Mouse (Mus musculus) heart, adult 18-20 months (tissue): ENCODE data around the gene Slc6a9. TPM values are rescaled to one million over a fixed set of nuclear protein-coding genes. Genes with fewer than 3 reads are reported as not detected.

Experiments used
- DNase-seq, 2 experiments: peaks; one replicate each; pipeline ENCODE4 v3.0.0; 2021 to 2022; ENCODE audit warnings: mixed read lengths in 1 of 2
- total RNA-seq, 2 experiments: library from RNA; stranded (reverse); gene quantifications; 2 replicates each; pipeline ENCODE4 v1.2.3; 2021

The Slc6a9 gene
- total RNA-seq, 2 experiments from 2014 or later: 1.7 to 2.1 TPM

DNA sequence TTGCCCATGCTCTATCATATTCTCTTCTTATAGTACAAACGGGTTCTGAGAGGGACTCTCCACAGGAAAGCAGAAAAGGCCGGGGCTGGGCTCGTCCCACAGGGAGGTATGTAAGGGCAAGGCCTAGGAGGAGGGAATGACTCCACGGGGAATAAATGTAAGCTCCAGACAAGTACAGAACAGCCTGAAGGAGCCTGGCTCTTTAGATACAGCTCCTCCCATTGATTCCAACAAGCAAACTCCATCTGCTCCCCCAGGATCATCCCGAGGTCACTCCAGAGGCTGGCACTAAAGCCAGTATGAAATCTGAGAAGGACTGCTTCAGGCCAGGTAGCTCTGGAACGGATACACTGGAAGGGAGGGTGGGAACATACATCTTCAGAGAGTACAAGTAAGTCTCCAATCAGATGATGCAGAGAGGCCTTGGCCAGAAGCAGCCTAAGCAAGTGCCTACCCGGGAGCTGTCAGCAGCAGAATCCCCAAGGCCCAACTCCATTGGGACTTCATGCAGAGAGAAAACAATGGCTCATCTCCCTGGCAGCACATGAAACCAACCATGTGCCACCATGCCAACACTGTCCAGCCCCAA lies 78.5 kb downstream of the Slc6a9 start:
- no peak for DNase-seq

- peak; percentile 36 to 39 for DNase-seq
These were observed 79.1 kb downstream of the Slc6a9 start for GRCm38 (mm10) chr4:117913421-117913820.

- peak in 1 of 2 experiments; percentile 30 for DNase-seq
These were observed 79.7 kb downstream of the Slc6a9 start for GRCm38 (mm10) chr4:117914031-117914430.

DNA sequence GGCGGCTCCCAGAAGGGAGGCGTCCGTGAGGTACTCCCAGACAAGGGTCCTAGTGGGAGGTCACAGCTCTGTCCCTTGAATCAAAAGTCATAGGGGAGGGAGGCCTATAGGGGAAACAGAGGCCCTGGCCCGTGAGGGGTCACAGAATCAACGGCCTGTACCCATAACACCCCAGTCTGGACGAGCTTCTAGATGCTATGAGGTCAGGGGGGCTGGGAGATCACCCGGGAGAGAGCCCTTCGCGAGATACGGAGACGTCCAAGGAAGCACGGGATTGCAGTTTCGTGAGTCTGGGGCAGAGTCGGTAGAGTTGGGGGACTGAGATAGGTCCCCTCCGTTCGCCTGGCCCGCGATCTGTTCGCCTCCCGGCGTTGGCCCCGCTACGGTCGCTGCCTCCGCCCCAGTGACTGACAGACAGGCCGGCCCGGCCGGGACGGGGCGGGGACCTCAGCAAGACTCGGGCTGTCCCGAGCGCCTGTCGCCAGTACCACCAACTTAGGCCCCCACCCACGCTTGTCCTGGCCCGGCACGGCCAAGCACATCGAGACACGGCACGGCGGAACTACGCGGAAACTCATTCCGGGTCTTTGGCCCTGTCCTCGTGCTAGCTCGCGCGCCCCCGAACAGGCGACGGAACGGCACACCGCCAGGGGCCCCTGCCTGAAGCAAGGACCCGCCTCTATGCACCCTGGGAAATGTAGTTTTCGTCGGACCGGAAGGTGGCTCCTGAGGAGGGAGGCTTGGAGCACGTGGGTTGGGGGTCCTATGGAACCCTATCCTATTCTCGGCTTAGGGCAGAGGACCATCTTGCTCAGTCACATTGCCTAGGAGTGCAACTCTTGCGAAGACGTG lies 80.5 kb downstream of the Slc6a9 start, which contains the start of gene Ipo13:
Ipo13 (minus strand) TSS at position 409 of the 852 bp plus-strand sequence.
- DNase-seq: peak; percentile 95 to 99

DNA sequence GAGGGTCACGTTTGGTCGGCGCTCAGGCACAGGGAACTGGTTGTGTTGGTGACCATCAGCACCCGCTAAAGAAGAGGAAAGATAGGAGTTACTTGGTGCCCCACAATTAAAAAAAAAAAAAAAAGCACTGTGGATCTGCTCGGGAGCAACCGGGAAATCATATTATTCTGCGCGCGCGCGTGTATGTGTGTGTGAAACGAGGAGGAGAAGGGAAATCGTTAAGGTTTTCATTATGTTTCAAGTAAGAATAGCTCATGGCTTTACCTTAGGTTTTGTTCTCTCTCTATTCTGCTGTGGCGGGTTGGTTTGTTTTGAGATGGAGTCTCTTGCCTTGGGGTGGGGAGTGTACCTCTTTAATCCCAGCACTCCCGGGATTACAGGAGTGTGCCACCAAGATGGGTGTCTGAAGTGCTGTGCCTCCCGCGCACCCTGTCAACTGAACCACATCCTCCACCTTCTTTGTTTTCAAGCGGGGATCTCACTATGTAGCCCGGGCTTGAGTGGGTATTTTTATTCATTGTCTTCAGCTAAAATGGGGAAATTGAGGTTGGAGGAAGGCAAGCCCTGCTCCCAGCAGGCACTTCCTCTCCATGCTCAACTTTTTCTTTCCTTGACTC lies 81.3 kb downstream of the Slc6a9 start:
- DNase-seq: no peak

DNA sequence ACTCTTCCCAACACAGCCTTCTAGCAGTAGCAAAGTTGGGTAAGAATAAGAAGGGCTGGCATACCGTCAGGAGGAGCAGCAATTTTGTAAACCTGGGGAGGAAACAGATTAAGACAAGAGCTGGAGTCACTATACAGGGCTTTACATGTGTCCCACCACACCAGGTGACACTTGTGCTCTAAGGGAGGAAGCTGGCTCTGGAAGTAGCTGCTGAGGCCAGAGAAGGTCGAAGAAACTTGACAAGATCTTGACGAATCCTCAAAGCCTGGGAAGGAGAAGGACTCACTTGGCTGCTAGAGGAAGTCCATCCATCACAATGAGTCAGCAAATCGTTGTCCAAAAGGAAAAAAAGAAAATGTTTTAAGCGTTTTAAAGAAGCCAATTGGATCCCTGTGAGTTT lies 82.1 kb downstream of the Slc6a9 start:
- DNase-seq: no peak

DNA sequence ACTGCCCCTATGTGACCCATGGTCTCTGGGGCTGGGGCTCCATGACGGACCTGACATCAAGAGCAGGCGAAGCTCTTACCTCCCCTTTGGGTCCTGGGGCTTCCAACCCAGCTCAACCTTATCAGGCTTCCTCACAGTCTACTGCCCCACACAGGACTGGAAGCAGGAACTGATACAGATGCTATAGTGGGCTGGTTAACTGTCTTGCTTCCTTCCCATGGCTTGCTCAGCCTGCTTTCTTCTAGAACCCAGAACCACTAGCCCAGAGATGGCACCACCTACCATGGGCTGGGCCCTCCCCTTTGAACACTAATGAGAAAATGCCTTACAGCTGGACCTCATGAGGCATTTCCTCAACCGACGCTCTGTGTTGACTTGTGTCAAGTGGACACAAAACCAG lies 83.1 kb downstream of the Slc6a9 start:
- no peak for DNase-seq

DNA sequence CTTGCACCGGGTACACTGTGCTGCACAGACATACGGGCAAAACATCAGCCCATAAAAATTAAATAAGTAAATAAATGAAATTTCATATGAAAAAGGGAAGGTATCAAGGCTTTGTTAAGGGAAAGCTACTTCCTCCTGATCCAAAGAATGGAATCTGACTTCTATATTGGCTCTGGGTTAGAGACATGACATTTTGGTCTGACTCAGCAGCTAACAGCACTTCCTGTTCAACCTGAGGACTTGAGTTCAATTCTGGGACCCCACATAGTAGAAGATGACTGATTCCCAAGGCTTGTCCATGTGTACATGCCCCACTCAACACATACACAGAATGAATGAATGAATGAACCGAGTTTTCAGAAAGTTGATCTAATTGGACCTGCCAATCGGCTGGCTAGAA lies 83.5 kb downstream of the Slc6a9 start:
- DNase-seq: no peak

GRCm38 (mm10) chr4:117918261-117918660 lies 84.0 kb downstream of the Slc6a9 start:
- no peak for DNase-seq

DNA sequence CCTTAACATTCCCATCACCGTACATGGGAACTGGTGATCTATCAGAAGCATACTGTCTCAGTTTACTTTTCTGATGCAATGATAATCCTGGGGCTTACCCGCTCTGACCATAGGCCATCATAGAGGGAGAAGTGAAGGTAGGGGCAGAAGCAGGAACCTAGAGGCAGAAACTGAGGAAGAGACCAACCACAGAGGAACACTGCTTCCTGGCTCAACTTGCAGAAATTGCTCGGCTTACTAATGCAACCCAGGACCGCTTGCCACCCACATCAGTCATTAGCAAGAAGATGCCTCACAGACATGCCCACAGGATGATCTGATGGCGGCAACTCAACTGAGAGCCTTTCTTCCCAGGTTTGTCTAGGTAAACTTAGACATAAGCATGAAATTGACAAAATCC lies 84.5 kb downstream of the Slc6a9 start:
- DNase-seq: no peak

DNA sequence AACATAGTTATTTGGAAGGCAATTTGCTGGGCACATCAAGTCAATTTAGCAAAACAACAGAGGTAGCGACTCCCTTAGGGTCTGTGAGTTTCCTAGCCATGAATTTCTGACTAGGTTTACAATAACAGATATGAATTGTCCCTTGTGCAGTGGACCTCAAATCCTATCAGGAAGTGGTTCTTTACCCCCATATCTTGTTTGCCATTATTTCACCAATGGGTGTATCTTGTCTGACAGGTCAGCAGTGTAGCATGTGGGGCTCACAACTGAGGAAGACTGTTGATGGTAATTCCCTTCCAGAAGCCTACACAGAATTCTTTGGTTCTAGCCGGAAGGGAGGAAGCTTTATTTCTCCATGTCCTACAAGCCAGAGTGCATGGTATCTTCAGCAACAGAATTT lies 87.1 kb downstream of the Slc6a9 start:
- DNase-seq: no peak

DNA sequence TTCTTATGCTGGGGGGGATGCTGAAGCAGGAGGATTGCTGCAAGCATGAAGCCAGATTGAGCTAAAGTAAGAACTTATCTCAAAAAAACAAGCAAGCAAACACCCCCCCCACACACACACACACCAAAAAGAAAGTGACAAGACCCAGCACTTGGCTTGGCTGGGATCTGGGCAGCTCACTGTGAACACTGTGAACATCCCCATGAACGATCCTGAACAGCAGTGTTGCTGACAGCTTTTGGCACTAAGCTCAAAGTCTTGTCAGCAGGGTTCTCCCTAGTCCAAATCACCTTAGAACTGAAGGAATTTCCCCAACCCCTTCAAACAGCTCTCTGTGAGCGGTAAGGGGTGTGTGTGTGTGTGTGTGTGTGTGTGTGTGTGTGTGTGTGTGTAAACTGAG lies 89.1 kb downstream of the Slc6a9 start:
- DNase-seq: no peak

Other genes starting within 250 kb of the Slc6a9 start
- gene Dmap1, start 152.2 kb upstream of the Slc6a9 start, total RNA-seq: 10 to 100 TPM; 19.9 to 20.1 TPM
- not detected for gene Gm12845, start 110.1 kb upstream of the Slc6a9 start, total RNA-seq
- gene Klf17, start 68.9 kb upstream of the Slc6a9 start, total RNA-seq: not detected
- gene Ccdc24, start 38.1 kb downstream of the Slc6a9 start, total RNA-seq: under 1 TPM; 0.30 to 0.64 TPM
- gene B4galt2, start 49.0 kb downstream of the Slc6a9 start, total RNA-seq: 1 to 10 TPM; 4.0 to 4.4 TPM
- 100 to 1,000 TPM in 1 of 2 experiments, 10 to 100 TPM in 1; 96.3 to 121 TPM for gene Atp6v0b, start 52.8 kb downstream of the Slc6a9 start, total RNA-seq
- 1 to 10 TPM; 3.8 TPM for gene Dph2, start 57.5 kb downstream of the Slc6a9 start, total RNA-seq
- gene Ipo13, start 80.5 kb downstream of the Slc6a9 start, total RNA-seq: 10 to 100 TPM; 68.3 to 72.5 TPM
- gene Artn, start 95.3 kb downstream of the Slc6a9 start, total RNA-seq: under 1 TPM in 1 of 2 experiments, not detected in 1; 0.33 TPM